Mouse (Mus musculus) bone marrow, adult 2 months (tissue): ENCODE measurements around the gene Rab40c.

ENCODE experiments used
- CTCF ChIP-seq: fragments of 200-500 bp; IDR thresholded peaks from 2 replicates; pipeline ENCODE4 v1.5.1; 2011; ENCODE audit warnings: low read length, control low read depth; ENCODE audit not compliant: control insufficient read depth, insufficient read depth
- POLR2A ChIP-seq: fragments of 200-500 bp; IDR thresholded peaks from 2 replicates; pipeline ENCODE4 v1.6.1; 2011; ENCODE audit warnings: low read depth, mild to moderate bottlenecking, control low read depth, low read length, borderline replicate concordance; ENCODE audit not compliant: control insufficient read depth

- TF ChIP-seq POLR2A (no peak), CTCF (no peak)
These were observed 33.6 kb upstream of the Rab40c start for GRCm38 (mm10) chr17:25953161-25953560.
